In the genomic region with DNA sequence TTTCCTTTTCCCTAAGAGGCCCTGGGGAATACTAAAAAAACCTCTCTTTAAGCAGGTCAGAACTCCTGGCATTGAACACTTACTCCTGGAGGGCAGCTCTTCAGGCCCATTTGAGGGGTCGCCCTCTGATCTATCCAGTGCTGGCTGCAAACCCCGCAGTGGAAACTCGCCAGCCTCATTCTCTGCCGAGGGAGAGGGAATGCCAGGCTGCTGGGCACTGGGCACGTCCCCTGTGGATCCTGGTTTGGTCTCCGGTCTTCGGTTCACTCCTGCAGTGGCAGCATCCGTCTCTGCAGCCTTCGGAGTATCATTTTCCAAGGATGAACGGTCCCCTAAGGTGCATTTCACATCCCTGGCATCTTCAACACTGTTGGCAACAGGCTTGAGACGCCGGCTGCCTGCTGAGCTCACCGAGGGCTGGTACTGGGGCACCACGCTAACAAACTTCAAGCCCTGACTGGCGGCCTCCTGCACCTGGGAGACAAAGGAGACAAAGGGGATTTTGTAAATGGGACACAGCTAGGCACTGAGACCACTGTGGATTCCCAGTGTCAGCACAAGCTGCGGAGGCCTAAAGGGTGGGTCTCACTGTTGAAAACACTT, we compare ENCODE assay signal across 10 mouse cellular contexts.
DNase-seq lines count a peak whose midpoint lies in the region; ATAC-seq lines count a peak whose summit lies in the region.
"Had no signal": no experiment of that assay in that cellular context is flagged by ENCODE, and none has a peak within 500 bp of the region (broad histone marks: within the 10 kb centered on the region; RNA-seq: fewer than 3 reads in every experiment).

No protein-coding gene starts in this region.

- no peaks in the 10 kb centered on the region for H3K9me3 ChIP-seq in forebrain, embryonic 13.5 days (replicated peaks)
- H3K9me3 ChIP-seq in midbrain, embryonic 11.5 days (ENCODE audit: control insufficient read depth, low read length): no peaks in the 10 kb centered on the region

- H3K9ac ChIP-seq in forebrain, embryonic 13.5 days: peak overlapping the region; percentile 26; the same call in 1 of the 2 replicates
- H3K9ac ChIP-seq in midbrain, embryonic 11.5 days (ENCODE audit: low read length): 0 out of 2 replicates have a peak overlapping the region, but pooled peaks have one; percentile 25
- H3K9ac ChIP-seq: liver, embryonic 14.5 days had no signal

- no peak overlapping the region for H3K4me2 ChIP-seq in forebrain, embryonic 13.5 days
- no peak overlapping the region for H3K4me2 ChIP-seq in midbrain, embryonic 11.5 days

- H3K27ac ChIP-seq in forebrain, embryonic 13.5 days: peak overlapping the region; percentile 63
- H3K27ac ChIP-seq in midbrain, embryonic 11.5 days (ENCODE audit: low read depth, low read length): no peak overlapping the region
- H3K27ac ChIP-seq: liver, embryonic 14.5 days had no signal

- peak; percentile 39 for ATAC-seq in forebrain, embryonic 13.5 days
- no peak for ATAC-seq in midbrain, embryonic 11.5 days (ENCODE audit: low FRiP score)

- H3K27me3 ChIP-seq in forebrain, embryonic 13.5 days: no peaks in the 10 kb centered on the region
- no peaks in the 10 kb centered on the region for H3K27me3 ChIP-seq in midbrain, embryonic 11.5 days (ENCODE audit: control insufficient read depth, insufficient read depth, low read length)

- 34% methylated on average over 16 of the region's 16 CpGs for WGBS in forebrain, embryonic 13.5 days
- 52% methylated on average over 16 of the region's 16 CpGs for WGBS in midbrain, embryonic 11.5 days

- peak; percentile 85 for DNase-seq in heart, adult 11 months
- DNase-seq in heart, postnatal 25 days (ENCODE audit: low spot score): no peak
- peak; percentile 27 for DNase-seq in brain, adult 2 months (ENCODE audit: low read depth, low spot score)
- DNase-seq in midbrain, embryonic 11.5 days (ENCODE audit: low spot score, missing footprints): no peak
- no peak for DNase-seq in thymus, postnatal 4 days
- no peak for DNase-seq in spleen, postnatal 36 days (ENCODE audit: low spot score in 2 of 2)
- DNase-seq in layer of hippocampus, adult 9-11 months: no peak
- DNase-seq: kidney, postnatal 10 days had no signal

- H3K4me3 ChIP-seq in forebrain, embryonic 13.5 days: no peak overlapping the region
- no peak overlapping the region for H3K4me3 ChIP-seq in midbrain, embryonic 11.5 days (ENCODE audit: low read depth, low read length)

- intact Hi-C loops in heart, postnatal 25 days (cut with DNase I): loop anchor here (5.0 kb wide), 1 partner anchor 137 kb away; the partner anchor contains the start of gene Rftn1

- no peaks in the 10 kb centered on the region for H3K36me3 ChIP-seq in forebrain, embryonic 13.5 days (ENCODE audit: poor library complexity, severe bottlenecking)
- no peaks in the 10 kb centered on the region for H3K36me3 ChIP-seq in midbrain, embryonic 11.5 days (ENCODE audit: control insufficient read depth, insufficient read depth, low read length)

- peaks cover 17% of the 10 kb centered on the region for H3K4me1 ChIP-seq in forebrain, embryonic 13.5 days
- H3K4me1 ChIP-seq in midbrain, embryonic 11.5 days (ENCODE audit: control insufficient read depth, insufficient read depth, low read length): no peaks in the 10 kb centered on the region

Comparison
In these comparisons a context has a peak if more than half of its experiments do, and no peak if none do; other contexts are left out.
1. DNase-seq: peak in heart, adult 11 months (single experiment) and brain, adult 2 months (single experiment); none in heart, postnatal 25 days (single experiment), midbrain, embryonic 11.5 days (single experiment), thymus, postnatal 4 days (single experiment), spleen, postnatal 36 days (0 of 2) and layer of hippocampus, adult 9-11 months (single experiment).